ENCODE assay signal across 7 mouse cellular contexts in genomic region chr11:101551751-101552475, GRCm38 (mm10). TPM values are rescaled to one million over a fixed set of nuclear protein-coding genes. Genes with fewer than 3 reads are reported as not detected.
DNase-seq lines count a peak whose midpoint lies in the region; ATAC-seq lines count a peak whose summit lies in the region.

Gene Brca1, minus strand, starts transcription at chr11:101551955.
Gene Nbr1, plus strand, starts transcription at chr11:101552149.

- WGBS in intestine, embryonic 15.5 days, result under 1% methylated on average over 43 of the region's 43 CpGs
- under 1% methylated on average over 43 of the region's 43 CpGs for whole genome bisulfite sequencing in midbrain, embryonic 10.5 days

- H3K27ac ChIP-seq in intestine, embryonic 15.5 days, result peak within 1 kb of the TSS; percentile 92
- H3K27ac ChIP-seq in midbrain, embryonic 10.5 days (replicated peaks), result peak within 1 kb of the TSS; percentile 98

- H3K4me3 ChIP-seq in intestine, embryonic 15.5 days (replicated peaks), result peak within 1 kb of the TSS; percentile 88
- peak within 1 kb of the TSS; percentile 72 for H3K4me3 ChIP-seq in midbrain, embryonic 10.5 days

- no peaks in the 10 kb centered on the region for H3K9me3 ChIP-seq in intestine, embryonic 15.5 days
- no peaks in the 10 kb centered on the region for H3K9me3 ChIP-seq in midbrain, embryonic 10.5 days (replicated peaks)

- ATAC-seq in intestine, embryonic 15.5 days, result peak; percentile 87

- intact Hi-C loops in gastrocnemius, postnatal 36 days (cut with DNase I), result no loop called here
- intact Hi-C loops in left cerebral cortex, postnatal 25 days (cut with DNase I), result loop anchor here (2.0 kb wide), 1 partner anchor 85 kb away; the partner anchor contains the start of gene Vat1

- H3K36me3 ChIP-seq in intestine, embryonic 15.5 days, result no peaks in the 10 kb centered on the region
- H3K36me3 ChIP-seq in midbrain, embryonic 10.5 days, result peaks cover 47% of the 10 kb centered on the region

- H3K4me1 ChIP-seq in intestine, embryonic 15.5 days (replicated peaks), result peaks cover 14% of the 10 kb centered on the region; the same call in 1 of the 2 replicates
- H3K4me1 ChIP-seq in midbrain, embryonic 10.5 days, result peaks cover 26% of the 10 kb centered on the region

- peak; percentile 94 for DNase-seq in adrenal gland, adult 2 months
- peak; percentile 98 for DNase-seq in embryo, embryonic 11.5 days (ENCODE audit: low read depth, low spot score)
- DNase-seq in gastrocnemius, postnatal 36 days, result peak; percentile 91 to 95
- peak; percentile 96 for DNase-seq in left cerebral cortex, postnatal 25 days (ENCODE audit: low spot score in 2 of 2)
- DNase-seq in midbrain, embryonic 10.5 days (ENCODE audit: low spot score), result peak; percentile 97
- peak; percentile 97 for DNase-seq in right cerebral cortex, postnatal 4 days

- H3K4me2 ChIP-seq in intestine, embryonic 15.5 days (replicated peaks), result peak within 1 kb of the TSS; percentile 65

- peak within 1 kb of the TSS; percentile 77 for H3K9ac ChIP-seq in intestine, embryonic 15.5 days

- no peaks in the 10 kb centered on the region for H3K27me3 ChIP-seq in intestine, embryonic 15.5 days (replicated peaks)
- H3K27me3 ChIP-seq in midbrain, embryonic 10.5 days (ENCODE audit: low read depth, poor library complexity, severe bottlenecking), result no peaks in the 10 kb centered on the region

RNA-seq across cellular contexts. Expression of gene Brca1, which starts in this region (rescaled TPM):
- 1 to 10 TPM in 1 of 2 experiments, under 1 TPM in 1; 0.84 to 1.3 TPM for total RNA-seq in adrenal gland, adult 2 months (2021)
- polyA plus RNA-seq in adrenal gland, adult 2 months (2012; rRNA removed), result 0.11 and 0.20 TPM in 2 replicates
- under 1 TPM; 0.31 to 0.57 TPM for total RNA-seq in gastrocnemius, postnatal 36 days (2021)
- polyA plus RNA-seq in intestine, embryonic 15.5 days (2015; fragmentation: Nextera tagmentation; extraction: Ambion mirVana), result 8.4 and 10.2 TPM in 2 replicates
- total RNA-seq in left cerebral cortex, postnatal 25 days (2021), result under 1 TPM; 0.69 to 0.80 TPM
- polyA plus RNA-seq in midbrain, embryonic 10.5 days (2016; fragmentation: Nextera tagmentation; extraction: Ambion mirVana), result 21.6 and 23.0 TPM in 2 replicates

RNA-seq across cellular contexts. Expression of gene Nbr1, which starts in this region (rescaled TPM):
- total RNA-seq in adrenal gland, adult 2 months (2021), result 100 to 1,000 TPM; 130 to 134 TPM
- polyA plus RNA-seq in adrenal gland, adult 2 months (2012; rRNA removed), result 121 and 141 TPM in 2 replicates
- total RNA-seq in gastrocnemius, postnatal 36 days (2021), result 10 to 100 TPM; 54.0 to 61.6 TPM
- 57.0 and 61.2 TPM in 2 replicates for polyA plus RNA-seq in intestine, embryonic 15.5 days (2015; fragmentation: Nextera tagmentation; extraction: Ambion mirVana)
- 100 to 1,000 TPM; 127 to 130 TPM for total RNA-seq in left cerebral cortex, postnatal 25 days (2021)
- 69.9 and 83.7 TPM in 2 replicates for polyA plus RNA-seq in midbrain, embryonic 10.5 days (2016; fragmentation: Nextera tagmentation; extraction: Ambion mirVana)

Comparison
In these comparisons a context has a peak if more than half of its experiments do, and no peak if none do; other contexts are left out.
1. Peak in every context shown above with its lines: DNase-seq, ATAC-seq, H3K4me3 ChIP-seq and H3K27ac ChIP-seq.